Mouse (Mus musculus) neutrophil, adult 5-6 weeks (primary cell): ENCODE data around the gene Ucp1. TPM values are rescaled to one million over a fixed set of nuclear protein-coding genes. Genes with fewer than 3 reads are reported as not detected.

ENCODE experiments used
- ATAC-seq: fragments of 151-379, 151-347 bp; 2 replicates; pipeline ENCODE4 v1.8.0; 2017; ENCODE audit warnings: mild to moderate bottlenecking, moderate TSS enrichment; ENCODE audit not compliant: insufficient number of reproducible peaks, poor library complexity, low FRiP score, severe bottlenecking; ENCODE audit errors: extremely low read depth
- total RNA-seq: library from RNA; stranded (forward); fragments of 200-1000 nt; gene quantifications from 2 replicates; pipeline ENCODE4 v1.2.3, GENCODE M21; 2017

Ucp1 gene
- total RNA-seq, 1 experiment from 2014 or later: not detected

- ATAC-seq: no peak
Observed at GRCm38 (mm10) chr8:83323056-83323455, 32.9 kb downstream of the Ucp1 start.

- ATAC-seq: no peak
Observed at GRCm38 (mm10) chr8:83327889-83328288, 37.7 kb downstream of the Ucp1 start.

- ATAC-seq: no peak
Observed at GRCm38 (mm10) chr8:83331567-83331898, 41.4 kb downstream of the Ucp1 start.

- ATAC-seq: peak; percentile 100
Observed at GRCm38 (mm10) chr8:83331899-83332697, 41.9 kb downstream of the Ucp1 start, which contains the start of gene Elmod2. TSS of gene Elmod2 (minus strand) at chr8:83332486.

GRCm38 (mm10) chr8:83332864-83333263 is 42.7 kb downstream of the Ucp1 start:
- ATAC-seq: no peak

GRCm38 (mm10) chr8:83342076-83342475 is 51.9 kb downstream of the Ucp1 start:
- no peak for ATAC-seq

- ATAC-seq: no peak
Observed at GRCm38 (mm10) chr8:83342693-83343092, 52.5 kb downstream of the Ucp1 start.

Other genes starting within 250 kb of the Ucp1 start
- 2.3 and 2.6 TPM in 2 replicates for gene Tbc1d9, start 125.0 kb upstream of the Ucp1 start, total RNA-seq
- 0.98 and 1.2 TPM in 2 replicates for gene Gm10645, start 124.2 kb upstream of the Ucp1 start, total RNA-seq
- gene Elmod2, start 42.1 kb downstream of the Ucp1 start, total RNA-seq: 36.1 and 36.2 TPM in 2 replicates
- not detected in 2 replicates for gene Mgat4d, start 58.1 kb downstream of the Ucp1 start, total RNA-seq
- gene Clgn, start 99.5 kb downstream of the Ucp1 start, total RNA-seq: not detected in 2 replicates
- 18.7 and 20.5 TPM in 2 replicates for gene Scoc, start 168.0 kb downstream of the Ucp1 start, total RNA-seq
- not detected in 2 replicates for gene Olfr370, start 245.4 kb downstream of the Ucp1 start, total RNA-seq